Mouse (Mus musculus): ENCODE measurements around the gene Ngrn. TPM values are rescaled to one million over a fixed set of nuclear protein-coding genes. Genes with fewer than 3 reads are reported as not detected.
A peak's percentile ranks its signal among the peaks of the same experiment; 100 is the strongest.

Ngrn gene
- total and polyA plus RNA-seq, 2 experiments from 2014 or later, result 50.9 to 80.6 TPM

GRCm38 (mm10) chr7:80280998-80281397, 20.0 kb downstream of the Ngrn start:
- H3K4me3 ChIP-seq (ENCODE audit: low read depth, low read length), result no peak overlapping the region
- H3K27ac ChIP-seq (ENCODE audit: low read depth, low read length), result no peak overlapping the region
- ATAC-seq (ENCODE audit: low FRiP score) (no peak), DNase-seq (ENCODE audit: low spot score) (no peak)
- H3K9ac ChIP-seq (replicated peaks; ENCODE audit: low read length, poor library complexity, severe bottlenecking), result no peak overlapping the region
- no peaks in the 10 kb centered on the region for H3K27me3 ChIP-seq (ENCODE audit: insufficient read depth, low read length)
- no peaks in the 10 kb centered on the region for H3K4me1 ChIP-seq (ENCODE audit: insufficient read depth, low read length)
- no peaks in the 10 kb centered on the region for H3K9me3 ChIP-seq (ENCODE audit: low read length)
- H3K4me2 ChIP-seq (ENCODE audit: low read depth, low read length, poor library complexity, severe bottlenecking), result no peak overlapping the region
- peaks cover 70% of the 10 kb centered on the region for H3K36me3 ChIP-seq (ENCODE audit: insufficient read depth, low read length)
- peak; percentile 37 for TF ChIP-seq CTCF (IDR thresholded peaks at IDR 0.05)
- WGBS, result 83% methylated on average over 2 of the region's 2 CpGs

- Histone ChIP-seq H3K27me3 (ENCODE audit: insufficient read depth, low read length) (no peaks in the 10 kb centered on the region), H3K4me3 (ENCODE audit: low read depth, low read length) (no peak overlapping the region), H3K36me3 (ENCODE audit: insufficient read depth, low read length) (peaks cover 70% of the 10 kb centered on the region), H3K9ac (replicated peaks; ENCODE audit: low read length, poor library complexity, severe bottlenecking) (no peak overlapping the region), H3K4me1 (ENCODE audit: insufficient read depth, low read length) (no peaks in the 10 kb centered on the region), H3K27ac (ENCODE audit: low read depth, low read length) (no peak overlapping the region), H3K4me2 (ENCODE audit: low read depth, low read length, poor library complexity, severe bottlenecking) (no peak overlapping the region), H3K9me3 (ENCODE audit: low read length) (no peaks in the 10 kb centered on the region)
- TF ChIP-seq CTCF (IDR thresholded peaks at IDR 0.05), result no peak
- DNase-seq (ENCODE audit: low spot score) (no peak), ATAC-seq (ENCODE audit: low FRiP score) (no peak)
- 83% methylated on average over 3 of the region's 3 CpGs for WGBS
Measured at GRCm38 (mm10) chr7:80281646-80282045, 20.6 kb downstream of the Ngrn start.

- H3K4me1 ChIP-seq (ENCODE audit: insufficient read depth, low read length), result no peaks in the 10 kb centered on the region
- no peak overlapping the region for H3K27ac ChIP-seq (ENCODE audit: low read depth, low read length)
- ATAC-seq (ENCODE audit: low FRiP score) (no peak), DNase-seq (ENCODE audit: low spot score) (no peak)
- no peaks in the 10 kb centered on the region for H3K27me3 ChIP-seq (ENCODE audit: insufficient read depth, low read length)
- 88% methylated on average over 3 of the region's 3 CpGs for WGBS
- no peak overlapping the region for H3K4me3 ChIP-seq (ENCODE audit: low read depth, low read length)
- peaks cover 71% of the 10 kb centered on the region for H3K36me3 ChIP-seq (ENCODE audit: insufficient read depth, low read length)
- no peak for TF ChIP-seq CTCF (IDR thresholded peaks at IDR 0.05)
- no peaks in the 10 kb centered on the region for H3K9me3 ChIP-seq (ENCODE audit: low read length)
- no peak overlapping the region for H3K9ac ChIP-seq (replicated peaks; ENCODE audit: low read length, poor library complexity, severe bottlenecking)
- no peak overlapping the region for H3K4me2 ChIP-seq (ENCODE audit: low read depth, low read length, poor library complexity, severe bottlenecking)
Measured at GRCm38 (mm10) chr7:80283226-80283918, 22.4 kb downstream of the Ngrn start.

- Histone ChIP-seq H3K4me3 (ENCODE audit: low read depth, low read length) (no peak overlapping the region), H3K27ac (ENCODE audit: low read depth, low read length) (no peak overlapping the region), H3K4me2 (ENCODE audit: low read depth, low read length, poor library complexity, severe bottlenecking) (no peak overlapping the region), H3K9me3 (ENCODE audit: low read length) (no peaks in the 10 kb centered on the region), H3K27me3 (ENCODE audit: insufficient read depth, low read length) (no peaks in the 10 kb centered on the region), H3K9ac (replicated peaks; ENCODE audit: low read length, poor library complexity, severe bottlenecking) (no peak overlapping the region), H3K36me3 (ENCODE audit: insufficient read depth, low read length) (peaks cover 68% of the 10 kb centered on the region), H3K4me1 (ENCODE audit: insufficient read depth, low read length) (no peaks in the 10 kb centered on the region)
- DNase-seq (ENCODE audit: low spot score) (no peak), ATAC-seq (ENCODE audit: low FRiP score) (no peak)
- TF ChIP-seq CTCF (IDR thresholded peaks at IDR 0.05), result no peak
- WGBS, result 90% methylated on average over 5 of the region's 5 CpGs
Measured at GRCm38 (mm10) chr7:80284391-80284790, 23.4 kb downstream of the Ngrn start.

GRCm38 (mm10) chr7:80285725-80286124, 24.7 kb downstream of the Ngrn start:
- H3K4me2 ChIP-seq (ENCODE audit: low read depth, low read length, poor library complexity, severe bottlenecking), result no peak overlapping the region
- no peak overlapping the region for H3K27ac ChIP-seq (ENCODE audit: low read depth, low read length)
- no peak for DNase-seq (ENCODE audit: low spot score)
- no peak overlapping the region for H3K9ac ChIP-seq (replicated peaks; ENCODE audit: low read length, poor library complexity, severe bottlenecking)
- peaks cover 68% of the 10 kb centered on the region for H3K36me3 ChIP-seq (ENCODE audit: insufficient read depth, low read length)
- WGBS, result 94% methylated on average over 6 of the region's 6 CpGs
- no peaks in the 10 kb centered on the region for H3K27me3 ChIP-seq (ENCODE audit: insufficient read depth, low read length)
- no peak overlapping the region for H3K4me3 ChIP-seq (ENCODE audit: low read depth, low read length)
- H3K9me3 ChIP-seq (ENCODE audit: low read length), result no peaks in the 10 kb centered on the region
- no peak for TF ChIP-seq CTCF (IDR thresholded peaks at IDR 0.05)
- ATAC-seq (ENCODE audit: low FRiP score), result no peak
- H3K4me1 ChIP-seq (ENCODE audit: insufficient read depth, low read length), result no peaks in the 10 kb centered on the region

GRCm38 (mm10) chr7:80287736-80288135, 26.7 kb downstream of the Ngrn start:
- ATAC-seq (ENCODE audit: low FRiP score) (no peak), DNase-seq (ENCODE audit: low spot score) (no peak)
- H3K9me3 ChIP-seq (ENCODE audit: low read length), result no peaks in the 10 kb centered on the region
- 88% methylated on average over 10 of the region's 10 CpGs for WGBS
- no peaks in the 10 kb centered on the region for H3K27me3 ChIP-seq (ENCODE audit: insufficient read depth, low read length)
- no peak overlapping the region for H3K4me3 ChIP-seq (ENCODE audit: low read depth, low read length)
- no peak for TF ChIP-seq CTCF (IDR thresholded peaks at IDR 0.05)
- H3K4me1 ChIP-seq (ENCODE audit: insufficient read depth, low read length), result no peaks in the 10 kb centered on the region
- H3K4me2 ChIP-seq (ENCODE audit: low read depth, low read length, poor library complexity, severe bottlenecking), result no peak overlapping the region
- peaks cover 61% of the 10 kb centered on the region for H3K36me3 ChIP-seq (ENCODE audit: insufficient read depth, low read length)
- no peak overlapping the region for H3K27ac ChIP-seq (ENCODE audit: low read depth, low read length)
- no peak overlapping the region for H3K9ac ChIP-seq (replicated peaks; ENCODE audit: low read length, poor library complexity, severe bottlenecking)
